Mouse (Mus musculus): ENCODE results near the gene Sesn1. TPM values are rescaled to one million over a fixed set of nuclear protein-coding genes. Genes with fewer than 3 reads are reported as not detected.

Sesn1 gene
- polyA plus RNA-seq, 1 experiment from 2014 or later, result 16.4 TPM

- Histone ChIP-seq H3K36me3 (replicated peaks; ENCODE audit: insufficient read depth, low read length) (no peaks in the 10 kb centered on the region), H3K9ac (replicated peaks) (no peak overlapping the region), H3K27ac (ENCODE audit: low read depth) (no peak overlapping the region), H3K4me3 (ENCODE audit: low read depth, low read length) (no peak overlapping the region), H3K4me2 (ENCODE audit: low read depth, low read length) (no peak overlapping the region), H3K4me1 (ENCODE audit: insufficient read depth) (peaks cover 13% of the 10 kb centered on the region), H3K27me3 (ENCODE audit: insufficient read depth, low read length) (no peaks in the 10 kb centered on the region), H3K9me3 (ENCODE audit: low read length) (no peaks in the 10 kb centered on the region)
- DNase-seq (no peak), ATAC-seq (no peak)
- TF ChIP-seq CTCF (IDR thresholded peaks at IDR 0.05; ENCODE audit: low read depth) (no peak), EP300 (IDR thresholded peaks at IDR 0.05; ENCODE audit: low read depth) (no peak)
- WGBS (ENCODE audit: insufficient replicate concordance), result 19% methylated on average over 2 of the region's 2 CpGs
These were observed 60.4 kb downstream of the Sesn1 start for GRCm38 (mm10) chr10:41870101-41870500.

DNA sequence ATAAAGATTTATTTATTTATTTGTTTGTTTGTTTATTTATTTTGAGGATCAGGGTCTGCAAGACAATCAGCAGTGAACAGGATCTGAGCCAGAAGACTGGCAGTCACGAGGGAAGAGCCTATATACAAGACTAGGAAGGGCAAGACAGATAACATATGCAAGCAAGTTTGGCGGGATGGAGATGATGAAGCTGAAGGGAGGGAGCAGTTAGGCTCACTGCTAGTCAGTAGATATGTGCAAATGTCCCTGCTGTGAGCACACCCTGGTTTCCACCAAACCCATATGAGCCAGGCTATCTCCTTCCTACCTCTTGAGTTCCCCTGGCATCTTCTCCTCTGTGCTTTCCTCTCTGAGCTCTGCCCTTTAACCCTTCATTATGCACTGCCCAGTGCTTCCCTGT is 61.8 kb downstream of the Sesn1 start:
- no peak overlapping the region for H3K4me2 ChIP-seq (ENCODE audit: low read depth, low read length)
- H3K4me3 ChIP-seq (ENCODE audit: low read depth, low read length), result no peak overlapping the region
- no peak overlapping the region for H3K9ac ChIP-seq (replicated peaks)
- TF ChIP-seq EP300 (IDR thresholded peaks at IDR 0.05; ENCODE audit: low read depth), result no peak
- TF ChIP-seq CTCF (IDR thresholded peaks at IDR 0.05; ENCODE audit: low read depth), result no peak
- no peaks in the 10 kb centered on the region for H3K9me3 ChIP-seq (ENCODE audit: low read length)
- WGBS (ENCODE audit: insufficient replicate concordance), result 50% methylated on average over 2 of the region's 2 CpGs
- H3K36me3 ChIP-seq (replicated peaks; ENCODE audit: insufficient read depth, low read length), result no peaks in the 10 kb centered on the region
- no peak overlapping the region for H3K27ac ChIP-seq (ENCODE audit: low read depth)
- H3K27me3 ChIP-seq (ENCODE audit: insufficient read depth, low read length), result no peaks in the 10 kb centered on the region
- DNase-seq, result no peak
- no peak for ATAC-seq
- peaks cover 13% of the 10 kb centered on the region for H3K4me1 ChIP-seq (ENCODE audit: insufficient read depth)

GRCm38 (mm10) chr10:41875624-41876023 is 65.9 kb downstream of the Sesn1 start:
- no peaks in the 10 kb centered on the region for H3K9me3 ChIP-seq (ENCODE audit: low read length)
- peaks cover 4% of the 10 kb centered on the region for H3K4me1 ChIP-seq (ENCODE audit: insufficient read depth)
- TF ChIP-seq EP300 (IDR thresholded peaks at IDR 0.05; ENCODE audit: low read depth) (no peak), CTCF (IDR thresholded peaks at IDR 0.05; ENCODE audit: low read depth) (no peak)
- ATAC-seq, result no peak
- DNase-seq, result no peak
- no peaks in the 10 kb centered on the region for H3K36me3 ChIP-seq (replicated peaks; ENCODE audit: insufficient read depth, low read length)
- no peak overlapping the region for H3K27ac ChIP-seq (ENCODE audit: low read depth)
- H3K4me3 ChIP-seq (ENCODE audit: low read depth, low read length), result no peak overlapping the region
- H3K27me3 ChIP-seq (ENCODE audit: insufficient read depth, low read length), result no peaks in the 10 kb centered on the region
- no peak overlapping the region for H3K9ac ChIP-seq (replicated peaks)
- no peak overlapping the region for H3K4me2 ChIP-seq (ENCODE audit: low read depth, low read length)

DNA sequence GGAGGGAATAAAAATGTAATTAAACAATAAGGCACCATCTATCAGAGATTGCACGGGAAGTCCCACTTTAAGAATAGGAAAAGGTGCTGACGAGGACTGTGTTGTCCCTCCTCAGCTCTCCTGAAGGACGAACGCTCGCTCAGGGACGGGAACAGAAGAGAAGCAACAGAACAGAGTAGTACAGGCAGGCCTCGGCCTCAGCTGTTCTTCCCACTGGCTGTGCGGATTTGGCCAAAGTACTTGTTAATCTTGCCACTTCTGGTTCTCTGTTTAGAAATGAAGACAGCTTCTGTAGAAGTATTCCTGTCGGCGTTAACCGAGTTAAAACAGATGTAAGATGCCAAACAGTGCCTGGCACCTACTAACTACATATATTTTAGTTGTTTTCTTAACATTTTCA is 68.6 kb downstream of the Sesn1 start:
- ATAC-seq, result no peak
- TF ChIP-seq CTCF (IDR thresholded peaks at IDR 0.05; ENCODE audit: low read depth), result no peak
- TF ChIP-seq EP300 (IDR thresholded peaks at IDR 0.05; ENCODE audit: low read depth), result no peak
- Histone ChIP-seq H3K9ac (replicated peaks) (no peak overlapping the region), H3K27me3 (ENCODE audit: insufficient read depth, low read length) (no peaks in the 10 kb centered on the region), H3K27ac (ENCODE audit: low read depth) (no peak overlapping the region), H3K4me3 (ENCODE audit: low read depth, low read length) (no peak overlapping the region), H3K9me3 (ENCODE audit: low read length) (no peaks in the 10 kb centered on the region), H3K4me1 (ENCODE audit: insufficient read depth) (peaks cover 2% of the 10 kb centered on the region; the same call in 1 of the 2 replicates), H3K36me3 (replicated peaks; ENCODE audit: insufficient read depth, low read length) (no peaks in the 10 kb centered on the region), H3K4me2 (ENCODE audit: low read depth, low read length) (no peak overlapping the region)
- WGBS (ENCODE audit: insufficient replicate concordance), result 86% methylated on average over 11 of the region's 11 CpGs
- DNase-seq, result no peak

- Histone ChIP-seq H3K9ac (replicated peaks) (no peak overlapping the region), H3K4me1 (ENCODE audit: insufficient read depth) (peaks cover 2% of the 10 kb centered on the region; the same call in 1 of the 2 replicates), H3K27me3 (ENCODE audit: insufficient read depth, low read length) (no peaks in the 10 kb centered on the region), H3K4me2 (ENCODE audit: low read depth, low read length) (no peak overlapping the region), H3K36me3 (replicated peaks; ENCODE audit: insufficient read depth, low read length) (no peaks in the 10 kb centered on the region), H3K4me3 (ENCODE audit: low read depth, low read length) (no peak overlapping the region), H3K9me3 (ENCODE audit: low read length) (no peaks in the 10 kb centered on the region), H3K27ac (ENCODE audit: low read depth) (no peak overlapping the region)
- ATAC-seq (no peak), DNase-seq (no peak)
- TF ChIP-seq EP300 (IDR thresholded peaks at IDR 0.05; ENCODE audit: low read depth) (no peak), CTCF (IDR thresholded peaks at IDR 0.05; ENCODE audit: low read depth) (no peak)
- WGBS (ENCODE audit: insufficient replicate concordance), result 76% methylated on average over 1 of the region's 1 CpGs
These were observed 69.9 kb downstream of the Sesn1 start for GRCm38 (mm10) chr10:41879675-41880074.

- no peak for DNase-seq
- TF ChIP-seq CTCF (IDR thresholded peaks at IDR 0.05; ENCODE audit: low read depth), result no peak
- no peak for TF ChIP-seq EP300 (IDR thresholded peaks at IDR 0.05; ENCODE audit: low read depth)
- Histone ChIP-seq H3K27me3 (ENCODE audit: insufficient read depth, low read length) (no peaks in the 10 kb centered on the region), H3K4me3 (ENCODE audit: low read depth, low read length) (no peak overlapping the region), H3K9ac (replicated peaks) (no peak overlapping the region), H3K27ac (ENCODE audit: low read depth) (no peak overlapping the region), H3K36me3 (replicated peaks; ENCODE audit: insufficient read depth, low read length) (no peaks in the 10 kb centered on the region), H3K4me1 (ENCODE audit: insufficient read depth) (peaks cover 2% of the 10 kb centered on the region; the same call in 1 of the 2 replicates), H3K9me3 (ENCODE audit: low read length) (no peaks in the 10 kb centered on the region), H3K4me2 (ENCODE audit: low read depth, low read length) (no peak overlapping the region)
- 61% methylated on average over 4 of the region's 4 CpGs for WGBS (ENCODE audit: insufficient replicate concordance)
- no peak for ATAC-seq
These were observed 70.5 kb downstream of the Sesn1 start for GRCm38 (mm10) chr10:41880206-41880605.

DNA sequence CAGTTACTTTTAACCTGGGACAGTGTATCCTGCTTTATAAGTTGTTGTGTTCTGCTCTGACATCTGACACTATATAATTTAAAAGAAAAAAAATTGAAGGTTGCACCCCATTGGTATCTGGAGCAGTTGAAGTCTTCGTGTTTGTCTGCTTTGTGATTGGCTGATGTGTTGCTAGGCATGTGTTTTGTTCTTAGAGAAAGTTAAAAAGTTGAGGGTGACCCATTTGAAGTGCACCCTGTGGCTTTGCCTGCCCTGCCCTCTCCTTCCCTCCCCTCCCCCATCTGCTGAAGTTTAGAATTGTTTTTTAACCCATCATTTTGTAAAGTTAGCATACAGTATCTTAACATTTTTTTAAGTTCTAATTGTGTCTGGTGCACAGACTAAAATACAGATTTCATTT is 71.0 kb downstream of the Sesn1 start:
- no peak overlapping the region for H3K9ac ChIP-seq (replicated peaks)
- WGBS (ENCODE audit: insufficient replicate concordance), result 20% methylated on average over 1 of the region's 1 CpGs
- H3K36me3 ChIP-seq (replicated peaks; ENCODE audit: insufficient read depth, low read length), result no peaks in the 10 kb centered on the region
- no peaks in the 10 kb centered on the region for H3K27me3 ChIP-seq (ENCODE audit: insufficient read depth, low read length)
- peaks cover 2% of the 10 kb centered on the region; the same call in 1 of the 2 replicates for H3K4me1 ChIP-seq (ENCODE audit: insufficient read depth)
- H3K27ac ChIP-seq (ENCODE audit: low read depth), result no peak overlapping the region
- H3K4me2 ChIP-seq (ENCODE audit: low read depth, low read length), result no peak overlapping the region
- DNase-seq, result no peak
- ATAC-seq, result no peak
- H3K9me3 ChIP-seq (ENCODE audit: low read length), result no peaks in the 10 kb centered on the region
- TF ChIP-seq EP300 (IDR thresholded peaks at IDR 0.05; ENCODE audit: low read depth) (no peak), CTCF (IDR thresholded peaks at IDR 0.05; ENCODE audit: low read depth) (no peak)
- no peak overlapping the region for H3K4me3 ChIP-seq (ENCODE audit: low read depth, low read length)

Data from liver, postnatal 0 days (tissue).